Mouse (Mus musculus): ENCODE results near the gene Cdk14. TPM values are rescaled to one million over a fixed set of nuclear protein-coding genes. Genes with fewer than 3 reads are reported as not detected.
A peak's percentile ranks its signal among the peaks of the same experiment; 100 is the strongest.

Gene Cdk14
- polyA plus RNA-seq, 1 experiment from 2014 or later: 21.8 TPM

DNA sequence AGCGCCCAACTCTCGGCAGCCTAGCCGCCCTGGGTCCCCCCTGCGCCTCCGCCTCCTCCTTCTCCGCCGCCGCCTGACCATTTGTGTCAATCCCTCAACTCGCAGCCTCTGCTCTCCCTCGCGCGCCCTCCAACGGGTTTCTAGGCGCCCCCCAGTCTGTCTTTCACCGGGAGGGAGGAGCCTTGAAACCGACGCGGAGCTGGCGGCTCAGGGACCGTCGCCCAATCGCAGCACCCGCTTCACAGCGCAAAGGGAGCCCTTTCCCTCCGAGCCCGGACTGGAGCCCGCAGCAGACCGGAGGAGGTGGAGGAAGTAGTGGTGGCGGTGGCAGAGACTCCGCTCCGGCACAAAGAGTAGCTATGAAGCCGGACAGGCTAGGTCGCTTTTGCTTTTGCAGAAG, 662.2 kb downstream of the Cdk14 start, which contains the start of gene Fzd1:
Fzd1 (minus strand) TSS at position 134 of the 400 bp plus-strand sequence.
- Histone ChIP-seq H3K4me3 (peak within 1 kb of the TSS; percentile 92), H3K9ac (peak within 1 kb of the TSS; percentile 95), H3K4me1 (peaks cover 33% of the 10 kb centered on the region), H3K4me2 (peak within 1 kb of the TSS; percentile 94), H3K27ac (peak within 1 kb of the TSS; percentile 95), H3K27me3 (no peaks in the 10 kb centered on the region), H3K9me3 (replicated peaks) (no peaks in the 10 kb centered on the region), H3K36me3 (ENCODE audit: poor library complexity, severe bottlenecking) (no peaks in the 10 kb centered on the region)
- peak; percentile 96 for ATAC-seq
- under 1% methylated on average over 25 of the region's 33 CpGs for WGBS

DNA sequence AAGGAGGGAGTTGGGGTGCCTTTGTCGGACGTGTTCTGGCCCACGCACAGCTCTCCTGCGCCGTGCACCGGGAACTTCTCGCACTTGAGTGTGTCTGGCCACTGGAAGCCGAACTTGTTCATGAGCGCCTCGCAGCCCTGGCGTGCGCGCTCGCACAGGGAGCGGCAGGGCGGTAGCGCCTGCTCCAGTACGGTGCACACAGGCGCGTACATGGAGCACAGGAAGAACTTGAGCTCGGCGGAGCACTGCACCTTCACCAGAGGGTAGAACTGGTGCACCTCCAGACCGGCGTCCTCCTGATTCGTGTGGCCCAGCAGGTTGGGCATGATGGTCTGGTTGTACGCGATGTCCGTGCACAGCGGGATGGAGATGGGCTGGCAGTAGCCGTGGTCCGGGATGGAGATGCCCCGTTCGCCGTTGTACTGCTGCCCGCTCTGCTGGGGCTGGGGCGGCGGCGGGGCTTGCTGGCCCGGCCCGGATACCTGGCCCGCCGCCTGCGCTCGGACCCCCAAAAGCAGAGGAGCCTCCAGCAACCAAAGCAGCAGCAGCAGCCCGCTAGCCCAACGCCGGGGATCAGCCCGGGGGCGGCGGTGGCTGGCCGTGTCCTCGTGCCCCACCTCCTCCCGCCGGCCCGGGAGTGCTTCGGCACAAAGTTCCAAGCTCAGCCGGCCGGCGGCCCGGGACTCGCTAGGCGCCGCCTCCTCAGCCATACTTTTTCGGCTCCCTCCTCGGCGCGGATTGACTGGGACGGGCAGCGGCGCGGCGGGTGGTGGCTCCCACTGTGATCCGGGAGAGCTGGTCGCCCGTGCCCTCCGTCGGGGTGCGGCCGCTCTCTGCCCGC, 663.0 kb downstream of the Cdk14 start:
- Histone ChIP-seq H3K4me3 (peak overlapping the region; percentile 92), H3K4me1 (peaks cover 36% of the 10 kb centered on the region), H3K9ac (peak overlapping the region; percentile 95), H3K27ac (peak overlapping the region; percentile 95), H3K9me3 (replicated peaks) (no peaks in the 10 kb centered on the region), H3K4me2 (peak overlapping the region; percentile 94), H3K27me3 (no peaks in the 10 kb centered on the region), H3K36me3 (ENCODE audit: poor library complexity, severe bottlenecking) (no peaks in the 10 kb centered on the region)
- WGBS: 0% methylated on average over 53 of the region's 80 CpGs
- ATAC-seq: peak; percentile 50

GRCm38 (mm10) chr5:4756001-4756681, 664.0 kb downstream of the Cdk14 start:
- peak; percentile 6; the same call in 1 of the 2 replicates for ATAC-seq

DNA sequence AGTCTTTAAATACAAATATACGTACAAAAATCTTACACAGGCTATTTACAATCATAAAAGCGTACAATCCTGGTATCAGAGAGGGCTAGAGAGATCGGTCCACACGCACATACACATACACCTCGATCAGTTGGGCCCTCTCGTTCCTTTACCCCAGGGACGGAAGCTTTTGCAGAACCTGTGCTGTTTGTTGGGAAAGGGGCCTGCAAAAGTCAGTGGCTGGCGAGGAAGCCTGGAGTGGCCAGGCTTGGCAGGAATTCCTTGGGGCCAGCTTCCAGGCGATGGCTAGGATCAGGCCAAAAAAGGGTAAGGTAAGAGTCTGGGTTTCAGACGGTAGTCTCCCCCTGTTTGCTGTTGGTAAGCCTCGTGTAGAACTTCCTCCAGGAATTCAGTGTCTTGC, 664.8 kb downstream of the Cdk14 start:
- Histone ChIP-seq H3K9ac (peak overlapping the region; percentile 95), H3K9me3 (replicated peaks) (no peaks in the 10 kb centered on the region), H3K4me1 (peaks cover 37% of the 10 kb centered on the region), H3K4me3 (peak overlapping the region; percentile 92), H3K27ac (peak overlapping the region; percentile 95; the same call in 1 of the 2 replicates), H3K36me3 (ENCODE audit: poor library complexity, severe bottlenecking) (no peaks in the 10 kb centered on the region), H3K4me2 (peak overlapping the region; percentile 94), H3K27me3 (no peaks in the 10 kb centered on the region)
- 22% methylated on average over 11 of the region's 11 CpGs for WGBS
- no peak for ATAC-seq

More at GRCm38 (mm10) chr5:4756001-4756681, 664.0 kb downstream of the Cdk14 start:
- H3K4me3 ChIP-seq: peak overlapping the region; percentile 92
- H3K4me2 ChIP-seq: peak overlapping the region; percentile 94
- peaks cover 37% of the 10 kb centered on the region for H3K4me1 ChIP-seq
- H3K27ac ChIP-seq: peak overlapping the region; percentile 95
- no peaks in the 10 kb centered on the region for H3K36me3 ChIP-seq (ENCODE audit: poor library complexity, severe bottlenecking)
- H3K27me3 ChIP-seq: no peaks in the 10 kb centered on the region
- no peaks in the 10 kb centered on the region for H3K9me3 ChIP-seq (replicated peaks)
- peak overlapping the region; percentile 95 for H3K9ac ChIP-seq
- 1% methylated on average over 43 of the region's 43 CpGs for WGBS

- Histone ChIP-seq H3K4me3 (peak overlapping the region; percentile 92), H3K4me2 (peak overlapping the region; percentile 94), H3K9ac (peak overlapping the region; percentile 95), H3K4me1 (peaks cover 37% of the 10 kb centered on the region), H3K36me3 (ENCODE audit: poor library complexity, severe bottlenecking) (no peaks in the 10 kb centered on the region), H3K27ac (no peak overlapping the region), H3K9me3 (replicated peaks) (no peaks in the 10 kb centered on the region), H3K27me3 (no peaks in the 10 kb centered on the region)
- no peak for ATAC-seq
- 24% methylated on average over 9 of the region's 9 CpGs for whole genome bisulfite sequencing
Observed at GRCm38 (mm10) chr5:4754701-4755281, 665.3 kb downstream of the Cdk14 start.

Small RNA genes within 50 kb of the gene (microRNA-seq; reads per million reads assigned to microRNA genes)
- gene Gm25037 (not detected), gene Gm44483 (not detected)

Other genes starting within 250 kb of the Cdk14 start
- gene 1700015F17Rik, start 58.8 kb upstream of the Cdk14 start, polyA plus RNA-seq (2015; fragmentation: Nextera tagmentation; extraction: Ambion mirVana): not detected in 2 replicates
- gene Cldn12, start 94.6 kb upstream of the Cdk14 start, polyA plus RNA-seq (2015; fragmentation: Nextera tagmentation; extraction: Ambion mirVana): 24.1 and 29.1 TPM in 2 replicates
- 31.0 and 33.2 TPM in 2 replicates for gene Gtpbp10, start 139.2 kb upstream of the Cdk14 start, polyA plus RNA-seq (2015; fragmentation: Nextera tagmentation; extraction: Ambion mirVana)
- gene Gm8773, start 153.5 kb upstream of the Cdk14 start, polyA plus RNA-seq (2015; fragmentation: Nextera tagmentation; extraction: Ambion mirVana): 6.4 and 7.1 TPM in 2 replicates
- gene Cfap69, start 243.9 kb upstream of the Cdk14 start, polyA plus RNA-seq (2015; fragmentation: Nextera tagmentation; extraction: Ambion mirVana): 7.3 and 8.3 TPM in 2 replicates